Mouse (Mus musculus) stomach, postnatal 0 days (tissue): ENCODE measurements at regions not wholly inside any gene's neighbourhood (a gene's known extent, or its start where the extent isn't known, plus 50 kb on each side); places are given as distances from the start of the nearest gene placed in this dataset.

ENCODE experiments used
- CTCF ChIP-seq: IDR thresholded peaks from 2 replicates; pipeline ENCODE4 v1.5.1; 2016; ENCODE audit warnings: antibody characterized with exemption, low read depth, mild to moderate bottlenecking, moderate library complexity
- EP300 ChIP-seq: optimal IDR thresholded peaks from 2 replicates; pipeline ENCODE3; 2016; ENCODE audit warnings: antibody characterized with exemption

DNA sequence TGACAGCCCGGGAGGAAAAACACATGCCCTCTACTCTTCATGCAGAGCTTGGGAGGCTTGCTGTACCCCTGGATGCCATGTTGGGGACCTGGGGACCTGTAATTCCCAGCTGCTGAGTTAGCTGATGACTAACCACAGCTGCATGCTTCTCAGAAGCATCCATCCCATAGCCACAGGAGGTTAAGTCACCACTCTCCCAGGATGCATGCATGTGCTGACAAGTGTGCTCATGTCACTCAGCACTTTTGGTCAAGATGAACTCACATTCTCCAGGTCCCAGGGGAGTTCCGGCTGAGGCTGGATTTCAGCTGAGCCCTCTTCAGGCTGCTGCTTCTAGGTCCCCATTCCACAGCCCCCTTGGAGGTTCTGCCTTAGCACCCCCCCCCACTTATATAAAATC, 73.6 kb upstream of the Tnik start:
- TF ChIP-seq CTCF = no peak
- no peak for TF ChIP-seq EP300
